Mouse (Mus musculus) limb, embryonic 11.5 days (tissue): ENCODE measurements around the gene Ajap1. TPM values are rescaled to one million over a fixed set of nuclear protein-coding genes. Genes with fewer than 3 reads are reported as not detected.

Source experiments
- ATAC-seq: fragments of 200-750 bp; cut with Nextera tagmentation; 2 replicates; pipeline ENCODE4 v1.8.0; 2017; ENCODE audit warnings: low read depth; ENCODE audit not compliant: insufficient number of reproducible peaks, low FRiP score, low TSS enrichment
- DNase-seq: peaks from one replicate; pipeline ENCODE4 v3.0.0-alpha.2; 2015; ENCODE audit warnings: low spot score
- H3K27ac ChIP-seq: fragments of 300-500 bp; sonication (generic); replicated peaks from 2 replicates; pipeline ENCODE4 v1.5.1; 2014; ENCODE audit warnings: low read depth, mild to moderate bottlenecking, low read length
- H3K27me3 ChIP-seq: fragments of 300-500 bp; sonication (generic); 2 replicates; pipeline ENCODE4 v1.6.1; 2014; ENCODE audit warnings: mild to moderate bottlenecking, low read length, mixed read lengths; ENCODE audit not compliant: control insufficient read depth, insufficient read depth
- H3K36me3 ChIP-seq: fragments of 300-500 bp; sonication (generic); 2 replicates; pipeline ENCODE4 v1.6.1; 2014; ENCODE audit warnings: mild to moderate bottlenecking, low read length, moderate library complexity, mixed read lengths; ENCODE audit not compliant: control insufficient read depth, insufficient read depth
- H3K4me1 ChIP-seq: fragments of 300-500 bp; sonication (generic); 2 replicates; pipeline ENCODE4 v1.6.1; 2014; ENCODE audit warnings: low read length, mixed read lengths; ENCODE audit not compliant: control insufficient read depth, insufficient read depth
- H3K4me2 ChIP-seq: fragments of 300-500 bp; sonication (generic); 2 replicates; pipeline ENCODE4 v1.6.1; 2014; ENCODE audit warnings: low read depth, mild to moderate bottlenecking, moderate library complexity; ENCODE audit not compliant: severe bottlenecking
- H3K4me3 ChIP-seq: fragments of 300-500 bp; sonication (generic); 2 replicates; pipeline ENCODE4 v1.5.1; 2014; ENCODE audit warnings: low read depth, low read length
- H3K9ac ChIP-seq: fragments of 300-500 bp; sonication (generic); 2 replicates; pipeline ENCODE4 v1.6.1; 2014; ENCODE audit warnings: mild to moderate bottlenecking, low read length
- H3K9me3 ChIP-seq: fragments of 300-500 bp; sonication (generic); 2 replicates; pipeline ENCODE4 v1.6.1; 2016; ENCODE audit warnings: low read length; ENCODE audit not compliant: control insufficient read depth
- WGBS: fragments of 180-500 bp; shearing (Covaris S2); extraction: QIAGEN DNeasy Blood & Tissue Kit; methylation state at CpG from one replicate; pipeline ENCODE4 v1.1.7; 2014; 5-methylcytosine and 5-hydroxymethylcytosine counted together
- polyA plus RNA-seq: library from polyadenylated mRNA; unstranded; fragments of >200 nt; fragmentation: Nextera tagmentation; extraction: Ambion mirVana; gene quantifications from 2 replicates; pipeline ENCODE4 v1.2.1, GENCODE M21; 2014

Gene Ajap1
- polyA plus RNA-seq, 1 experiment from 2014 or later: 0.65 TPM

- WGBS: 4% methylated on average over 21 of the region's 23 CpGs
- no peak overlapping the region for H3K9ac ChIP-seq
- DNase-seq: peak; percentile 64
Measured at GRCm38 (mm10) chr4:153417164-153417896, 65.3 kb downstream of the Ajap1 start.

GRCm38 (mm10) chr4:153416111-153416510 is 66.5 kb downstream of the Ajap1 start:
- WGBS: 62% methylated on average over 9 of the region's 9 CpGs
- Histone ChIP-seq H3K4me1 (no peaks in the 10 kb centered on the region), H3K4me2 (no peak overlapping the region), H3K9ac (no peak overlapping the region), H3K27ac (no peak overlapping the region), H3K36me3 (no peaks in the 10 kb centered on the region), H3K9me3 (no peaks in the 10 kb centered on the region), H3K4me3 (no peak overlapping the region), H3K27me3 (no peaks in the 10 kb centered on the region)
- ATAC-seq: no peak
- no peak for DNase-seq

More at GRCm38 (mm10) chr4:153417164-153417896, 65.3 kb downstream of the Ajap1 start:
- Histone ChIP-seq H3K4me2 (peak overlapping the region; percentile 42), H3K4me3 (peak overlapping the region; percentile 22), H3K9me3 (no peaks in the 10 kb centered on the region), H3K27ac (no peak overlapping the region), H3K36me3 (no peaks in the 10 kb centered on the region), H3K27me3 (no peaks in the 10 kb centered on the region), H3K4me1 (no peaks in the 10 kb centered on the region)
- ATAC-seq: peak; percentile 74

GRCm38 (mm10) chr4:153398421-153398820 is 84.2 kb downstream of the Ajap1 start:
- Histone ChIP-seq H3K9ac (no peak overlapping the region), H3K36me3 (no peaks in the 10 kb centered on the region), H3K4me2 (no peak overlapping the region), H3K27me3 (no peaks in the 10 kb centered on the region), H3K9me3 (no peaks in the 10 kb centered on the region), H3K4me1 (no peaks in the 10 kb centered on the region), H3K27ac (no peak overlapping the region), H3K4me3 (no peak overlapping the region)
- DNase-seq (no peak), ATAC-seq (no peak)
- 93% methylated on average over 8 of the region's 8 CpGs for WGBS

GRCm38 (mm10) chr4:153387478-153387877 is 95.1 kb downstream of the Ajap1 start:
- Histone ChIP-seq H3K27ac (no peak overlapping the region), H3K4me2 (no peak overlapping the region), H3K36me3 (no peaks in the 10 kb centered on the region), H3K27me3 (no peaks in the 10 kb centered on the region), H3K9ac (no peak overlapping the region), H3K9me3 (no peaks in the 10 kb centered on the region), H3K4me1 (no peaks in the 10 kb centered on the region), H3K4me3 (no peak overlapping the region)
- DNase-seq (no peak), ATAC-seq (no peak)
- 95% methylated on average over 12 of the region's 12 CpGs for WGBS

- WGBS: 66% methylated on average over 7 of the region's 7 CpGs
- Histone ChIP-seq H3K9ac (no peak overlapping the region), H3K9me3 (no peaks in the 10 kb centered on the region), H3K27ac (no peak overlapping the region), H3K27me3 (no peaks in the 10 kb centered on the region), H3K4me3 (no peak overlapping the region), H3K4me2 (no peak overlapping the region), H3K36me3 (no peaks in the 10 kb centered on the region), H3K4me1 (no peaks in the 10 kb centered on the region)
- ATAC-seq: no peak
- no peak for DNase-seq
Measured at GRCm38 (mm10) chr4:153381433-153381832, 101.2 kb downstream of the Ajap1 start.

- 91% methylated on average over 10 of the region's 10 CpGs for WGBS
- ATAC-seq: no peak
Measured at GRCm38 (mm10) chr4:153380885-153381284, 101.7 kb downstream of the Ajap1 start.

GRCm38 (mm10) chr4:153377981-153378380 is 104.6 kb downstream of the Ajap1 start:
- Histone ChIP-seq H3K4me3 (no peak overlapping the region), H3K9ac (no peak overlapping the region), H3K9me3 (no peaks in the 10 kb centered on the region), H3K4me1 (no peaks in the 10 kb centered on the region), H3K4me2 (no peak overlapping the region), H3K27ac (no peak overlapping the region), H3K27me3 (no peaks in the 10 kb centered on the region), H3K36me3 (no peaks in the 10 kb centered on the region)
- ATAC-seq (no peak), DNase-seq (peak; percentile 70)
- 11% methylated on average over 6 of the region's 6 CpGs for WGBS

More at GRCm38 (mm10) chr4:153380885-153381284, 101.7 kb downstream of the Ajap1 start:
- H3K4me3 ChIP-seq: no peak overlapping the region
- H3K27me3 ChIP-seq: no peaks in the 10 kb centered on the region
- H3K4me1 ChIP-seq: no peaks in the 10 kb centered on the region
- no peak overlapping the region for H3K27ac ChIP-seq
- DNase-seq: no peak
- no peak overlapping the region for H3K4me2 ChIP-seq
- H3K36me3 ChIP-seq: no peaks in the 10 kb centered on the region
- H3K9ac ChIP-seq: no peak overlapping the region
- no peaks in the 10 kb centered on the region for H3K9me3 ChIP-seq

GRCm38 (mm10) chr4:153374233-153374632 is 108.4 kb downstream of the Ajap1 start:
- WGBS: 76% methylated on average over 6 of the region's 6 CpGs
- no peaks in the 10 kb centered on the region for H3K27me3 ChIP-seq
- H3K4me2 ChIP-seq: no peak overlapping the region
- no peak for DNase-seq
- no peaks in the 10 kb centered on the region for H3K36me3 ChIP-seq
- no peaks in the 10 kb centered on the region for H3K9me3 ChIP-seq
- no peaks in the 10 kb centered on the region for H3K4me1 ChIP-seq
- H3K4me3 ChIP-seq: no peak overlapping the region
- H3K9ac ChIP-seq: no peak overlapping the region
- ATAC-seq: no peak
- H3K27ac ChIP-seq: no peak overlapping the region

GRCm38 (mm10) chr4:153373125-153373524 is 109.5 kb downstream of the Ajap1 start:
- 92% methylated on average over 14 of the region's 14 CpGs for WGBS
- Histone ChIP-seq H3K27me3 (no peaks in the 10 kb centered on the region), H3K4me2 (no peak overlapping the region), H3K36me3 (no peaks in the 10 kb centered on the region), H3K4me3 (no peak overlapping the region), H3K9me3 (no peaks in the 10 kb centered on the region), H3K9ac (no peak overlapping the region), H3K4me1 (peaks cover 5% of the 10 kb centered on the region), H3K27ac (no peak overlapping the region)
- no peak for DNase-seq
- ATAC-seq: no peak
